8 mouse cellular contexts compared by ENCODE assay signal in the genomic region with DNA sequence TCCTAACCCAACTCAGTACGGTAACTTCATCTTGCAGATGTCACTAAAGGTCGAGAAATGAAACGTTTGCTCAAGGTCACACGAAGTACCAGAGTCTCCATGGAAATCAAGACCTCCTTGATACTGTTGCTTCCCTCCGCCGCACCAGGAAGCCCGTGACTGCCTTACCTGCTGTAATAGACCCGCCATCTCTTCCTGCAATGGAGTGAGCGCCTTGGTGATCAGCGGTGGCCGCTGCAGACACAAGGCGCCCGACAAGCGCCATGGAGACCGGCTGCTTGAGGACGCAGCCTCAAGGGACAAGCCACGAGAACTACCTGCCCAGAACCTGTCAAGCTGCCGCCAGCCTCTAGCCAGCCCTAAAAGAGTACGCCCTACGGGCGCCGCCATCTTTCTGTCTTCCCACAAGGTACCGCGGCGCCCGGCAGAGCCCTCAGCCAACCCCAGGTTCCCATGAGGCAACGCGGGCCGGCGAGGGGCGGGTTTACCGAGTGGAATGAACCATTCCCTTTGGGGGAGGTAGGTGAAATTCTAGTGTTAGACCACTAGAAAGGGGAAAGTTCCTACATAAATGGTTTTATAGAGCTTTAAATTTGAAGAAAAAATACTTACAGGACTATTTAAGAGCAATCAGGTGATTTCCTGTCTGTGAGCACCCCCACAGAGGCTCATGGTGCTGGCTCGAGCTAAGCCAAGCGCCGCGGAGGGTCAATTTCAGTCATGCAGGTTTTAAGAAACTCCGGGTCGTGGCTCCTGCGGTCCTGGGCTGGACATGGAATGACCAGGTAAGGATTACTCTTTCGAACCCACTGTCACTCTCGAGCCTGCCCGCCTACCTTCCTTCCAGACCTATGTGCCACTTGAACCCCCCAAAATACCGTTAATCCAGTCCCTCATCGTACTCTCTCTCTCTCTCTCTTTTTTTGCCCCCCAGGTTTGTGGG. TPM values are rescaled to one million over a fixed set of nuclear protein-coding genes. Genes with fewer than 3 reads are reported as not detected.
A peak's percentile ranks its signal among the peaks of the same experiment; 100 is the strongest.
DNase-seq lines count a peak whose midpoint lies in the region; ATAC-seq lines count a peak whose summit lies in the region.

TSS of gene Mrps11 (plus strand) at position 481 of the 943 bp plus-strand sequence.
TSS of gene Mrpl46 (minus strand) at position 893 of the 943 bp plus-strand sequence.

- H3K4me2 ChIP-seq in hindbrain, embryonic 13.5 days, result peak within 1 kb of the TSS; percentile 94

- peak within 1 kb of the TSS; percentile 85 for H3K9ac ChIP-seq in hindbrain, embryonic 13.5 days

- peak; percentile 92 for DNase-seq in NIH3T3 (ENCODE audit: low read depth)
- DNase-seq in cerebellum, postnatal 10 days, result peak; percentile 94 to 96
- DNase-seq in frontal cortex, postnatal 14 days (ENCODE audit: low spot score in 2 of 2), result peak; percentile 72 to 83
- peak; percentile 67 to 80 for DNase-seq in layer of hippocampus, postnatal 25 days (ENCODE audit: extremely low spot score in 1 of 2, low spot score in 1 of 2)
- peak; percentile 85 for DNase-seq in lung, postnatal 25 days (ENCODE audit: low spot score)
- peak; percentile 94 for DNase-seq in retina, embryonic 14.5 days (ENCODE audit: low spot score)
- DNase-seq in thymus, postnatal 4 days, result peak; percentile 92

- WGBS in hindbrain, embryonic 13.5 days, result under 1% methylated on average over 44 of the region's 44 CpGs

- peaks cover 40% of the 10 kb centered on the region for H3K4me1 ChIP-seq in hindbrain, embryonic 13.5 days (replicated peaks)

- peaks cover 30% of the 10 kb centered on the region for H3K36me3 ChIP-seq in hindbrain, embryonic 13.5 days

- ATAC-seq in hindbrain, embryonic 13.5 days (ENCODE audit: low FRiP score), result peak; percentile 98

- no peaks in the 10 kb centered on the region for H3K27me3 ChIP-seq in hindbrain, embryonic 13.5 days

- peak within 1 kb of the TSS; percentile 81 for H3K4me3 ChIP-seq in hindbrain, embryonic 13.5 days

- peak within 1 kb of the TSS; percentile 66 for H3K27ac ChIP-seq in hindbrain, embryonic 13.5 days

- H3K9me3 ChIP-seq in hindbrain, embryonic 13.5 days, result no peaks in the 10 kb centered on the region

RNA-seq across cellular contexts. Expression of gene Mrps11, which starts in this region (rescaled TPM):
- polyA plus RNA-seq in hindbrain, embryonic 13.5 days (2015; fragmentation: Nextera tagmentation; extraction: Ambion mirVana), result 71.9 and 73.9 TPM in 2 replicates
- total RNA-seq in layer of hippocampus, postnatal 25 days (2021), result 10 to 100 TPM; 32.7 to 39.8 TPM

RNA-seq across cellular contexts. Expression of gene Mrpl46, which starts in this region (rescaled TPM):
- 57.1 and 57.5 TPM in 2 replicates for polyA plus RNA-seq in hindbrain, embryonic 13.5 days (2015; fragmentation: Nextera tagmentation; extraction: Ambion mirVana)
- total RNA-seq in layer of hippocampus, postnatal 25 days (2021), result 10 to 100 TPM; 25.8 to 31.8 TPM

Comparison
In these comparisons a context has a peak if more than half of its experiments do, and no peak if none do; other contexts are left out.
1. Peak in every context shown above with its lines: DNase-seq, ATAC-seq, H3K4me3 ChIP-seq and H3K27ac ChIP-seq.